Mouse (Mus musculus) T-helper 17 cell (primary cell): ENCODE measurements around the gene Fam111a.

Experiments used
- in situ Hi-C, 2 experiments: fragments of 300-600 bp; cut with MboI, MseI; formaldehyde crosslinking; loops; 1 replicate in 1 of 2; 2 replicates in 1 of 2; pipeline ENCODE4 v1.15.1; 2025; ENCODE audit warnings: high pct_unique_total_duplicates in 2 of 2

The Fam111a gene

DNA sequence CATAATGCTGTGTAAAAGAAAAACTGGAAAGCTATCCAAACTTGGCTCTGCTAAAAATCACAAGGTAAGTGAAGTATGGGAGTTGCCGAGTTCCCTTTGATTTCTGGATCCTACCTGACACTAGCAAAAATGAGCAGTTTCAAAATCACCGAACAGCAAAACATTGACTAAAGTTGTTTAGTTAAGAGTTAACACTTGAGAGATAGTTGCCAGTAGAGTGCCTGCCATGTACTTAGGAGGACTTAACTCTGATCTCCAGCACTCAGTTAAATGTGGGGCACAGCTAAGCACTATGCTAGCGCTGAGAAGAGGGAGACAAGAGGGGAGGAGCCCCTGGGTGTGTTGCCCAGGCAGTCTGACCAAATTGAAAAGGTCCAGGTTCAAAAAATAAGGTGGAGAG is 53.1 kb downstream of the Fam111a start:
- in situ Hi-C loops, result loop anchor here in 1 of 2 experiments (10.0 kb wide), 1 partner anchor 226 kb away; no protein-coding TSS in a partner anchor

GRCm38 (mm10) chr19:12599674-12600073 is 54.1 kb downstream of the Fam111a start, which contains the start of gene Gm4952:
Gene Gm4952 (plus strand): TSS chr19:12599974.
- in situ Hi-C loops, result loop anchor here (10.0 kb wide), 2 partner anchors 225 to 275 kb away; no protein-coding TSS in a partner anchor

DNA sequence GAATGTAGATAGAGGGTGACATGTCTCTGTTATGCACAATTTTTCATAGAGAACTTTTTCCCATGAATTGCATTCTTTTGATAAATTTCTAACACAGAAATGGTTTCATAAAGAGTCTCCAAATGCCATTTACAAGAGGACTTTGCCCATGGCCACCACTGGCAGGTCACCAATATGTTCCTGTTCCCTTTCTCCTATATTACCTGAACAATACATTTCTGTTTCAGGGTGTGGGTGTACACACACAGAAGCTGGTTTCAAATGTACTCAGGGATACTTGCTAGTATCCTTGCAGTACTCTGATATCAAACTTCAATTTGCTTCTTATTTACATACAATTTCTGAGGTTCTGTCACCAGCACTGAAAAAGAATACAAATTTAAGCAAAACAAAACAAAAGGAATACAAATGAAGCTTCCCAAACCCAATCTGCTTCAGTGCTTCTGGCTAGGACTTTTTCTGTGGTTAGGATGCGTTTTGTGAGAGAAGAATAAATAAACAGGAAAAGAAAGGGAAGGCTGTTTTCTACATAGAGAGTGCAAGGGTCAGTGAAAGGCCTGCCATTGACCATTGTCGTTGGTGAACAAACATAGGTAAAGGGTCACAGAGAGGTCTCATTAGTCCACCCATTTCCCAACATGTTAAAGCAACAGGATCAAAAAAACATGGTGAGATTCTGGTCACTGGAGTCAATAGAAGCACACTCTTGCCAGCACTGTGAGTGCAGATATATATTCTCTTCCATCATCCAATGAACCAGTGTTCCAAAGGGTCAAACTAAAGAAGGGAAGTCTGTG is 55.3 kb downstream of the Fam111a start:
- in situ Hi-C loops, result loop anchor here in 1 of 2 experiments (10.0 kb wide), 1 partner anchor 274 kb away; no protein-coding TSS in a partner anchor

GRCm38 (mm10) chr19:12608336-12608735 is 62.8 kb downstream of the Fam111a start:
- in situ Hi-C loops, result loop anchor here in 1 of 2 experiments (10.0 kb wide), 1 partner anchor 266 kb away; no protein-coding TSS in a partner anchor

DNA sequence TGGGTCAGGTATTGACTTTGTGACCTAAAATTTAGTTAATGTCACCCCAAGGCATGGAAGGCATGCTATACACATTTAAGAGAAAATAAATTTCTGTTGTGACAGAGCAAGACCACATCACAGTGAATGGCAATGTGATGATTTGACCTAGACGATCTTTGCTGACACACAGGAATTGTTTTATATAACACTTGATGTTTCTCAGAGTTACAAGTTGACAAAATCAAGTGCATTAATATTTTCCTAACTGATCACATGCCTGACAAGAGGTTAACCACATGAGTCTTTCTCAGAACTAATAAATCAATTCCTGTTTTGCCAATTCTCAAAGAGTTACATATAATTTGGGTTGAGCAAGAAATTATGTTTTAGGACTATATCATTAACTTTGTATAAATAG is 68.1 kb downstream of the Fam111a start:
- in situ Hi-C loops, result no loop called here

DNA sequence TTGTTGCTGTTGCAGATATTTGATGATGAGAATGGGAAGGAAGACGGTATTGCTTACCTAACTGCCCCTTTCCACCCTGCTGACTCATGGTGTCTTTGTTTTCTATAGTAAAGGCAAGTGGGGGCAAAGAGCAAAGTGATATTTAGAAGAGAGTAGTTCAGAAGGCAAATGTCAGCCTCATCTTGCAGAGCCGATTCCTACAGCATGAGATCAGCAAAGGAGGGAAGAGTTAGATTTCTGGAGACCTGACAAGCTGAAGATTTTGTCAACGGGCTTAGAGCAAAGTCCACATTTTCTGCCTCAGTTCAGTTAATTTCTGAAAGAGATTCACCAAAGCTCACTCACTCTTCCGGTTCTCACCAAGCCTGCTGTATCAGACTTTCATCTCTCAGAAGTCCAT is 87.6 kb downstream of the Fam111a start, which contains the start of gene Glyat:
Gene Glyat, plus strand, starts transcription at position 133 of the 400 bp plus-strand sequence.
- in situ Hi-C loops, result no loop called here

- in situ Hi-C loops, result no loop called here
These were observed 88.7 kb downstream of the Fam111a start for GRCm38 (mm10) chr19:12634259-12634658.

DNA sequence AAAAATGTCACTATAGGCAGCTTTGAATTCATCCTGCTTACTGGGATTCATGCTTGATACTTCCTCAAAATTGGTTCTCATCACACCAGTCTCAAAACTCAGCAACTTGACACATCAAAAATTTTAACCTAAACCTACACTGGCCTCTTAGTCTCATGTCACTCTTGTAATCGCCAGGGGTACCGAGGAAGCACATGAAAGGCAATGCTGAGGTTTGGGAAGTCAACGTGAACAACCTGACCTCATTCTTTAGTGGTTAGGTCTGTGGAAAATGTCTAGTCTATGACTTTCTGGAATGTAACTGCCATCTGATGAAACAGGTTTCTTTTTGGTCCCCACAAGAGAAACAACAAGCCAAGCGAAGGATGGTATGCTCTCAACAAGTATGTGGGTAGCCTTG is 89.4 kb downstream of the Fam111a start:
- in situ Hi-C loops, result no loop called here

GRCm38 (mm10) chr19:12636863-12637262 is 91.3 kb downstream of the Fam111a start:
- in situ Hi-C loops, result no loop called here

- in situ Hi-C loops, result no loop called here
These were observed 92.5 kb downstream of the Fam111a start for GRCm38 (mm10) chr19:12638049-12638448.
